Mouse (Mus musculus) hindbrain, embryonic 15.5 days (tissue): ENCODE data around the gene Atp1b2. TPM values are rescaled to one million over a fixed set of nuclear protein-coding genes. Genes with fewer than 3 reads are reported as not detected.
"Not testable (repeated sequence)": the region's sequence is repeated elsewhere in the genome, so short reads cannot be mapped to it uniquely, and the experiment has no call there.

Experiments
- ATAC-seq: fragments of 200-750 bp; cut with Nextera tagmentation; 2 replicates; pipeline ENCODE4 v1.8.0; 2017; ENCODE audit warnings: low read depth, moderate number of reproducible peaks, moderate TSS enrichment; ENCODE audit not compliant: low FRiP score
- H3K27ac ChIP-seq: fragments of 300-500 bp; sonication (generic); replicated peaks from 2 replicates; pipeline ENCODE4 v1.5.1; 2015; ENCODE audit warnings: mild to moderate bottlenecking, inconsistent platforms
- H3K27me3 ChIP-seq: fragments of 300-500 bp; sonication (generic); 2 replicates; pipeline ENCODE4 v1.6.1; 2015; ENCODE audit warnings: control low read depth, inconsistent platforms
- H3K36me3 ChIP-seq: fragments of 300-500 bp; sonication (generic); 2 replicates; pipeline ENCODE4 v1.6.1; 2015; ENCODE audit warnings: control low read depth, inconsistent platforms
- H3K4me1 ChIP-seq: fragments of 300-500 bp; sonication (generic); replicated peaks from 2 replicates; pipeline ENCODE4 v1.6.1; 2015; ENCODE audit warnings: control low read depth, inconsistent platforms
- H3K4me2 ChIP-seq: fragments of 300-500 bp; sonication (generic); 2 replicates; pipeline ENCODE4 v1.6.1; 2015; ENCODE audit warnings: moderate library complexity, mild to moderate bottlenecking, inconsistent platforms
- H3K4me3 ChIP-seq: fragments of 300-500 bp; sonication (generic); 2 replicates; pipeline ENCODE4 v1.5.1; 2015; ENCODE audit warnings: mild to moderate bottlenecking, inconsistent platforms
- H3K9ac ChIP-seq: fragments of 300-500 bp; sonication (generic); 2 replicates; pipeline ENCODE4 v1.6.1; 2015; ENCODE audit warnings: inconsistent platforms
- H3K9me3 ChIP-seq: fragments of 300-500 bp; sonication (generic); 2 replicates; pipeline ENCODE4 v1.6.1; 2016; ENCODE audit warnings: control low read depth, inconsistent platforms
- whole genome bisulfite sequencing: fragments of 180-500 bp; shearing (Covaris S2); methylation state at CpG from one replicate; pipeline ENCODE4 v1.1.7; 2015; 5-methylcytosine and 5-hydroxymethylcytosine counted together
- polyA plus RNA-seq: library from polyadenylated mRNA; unstranded; fragments of >200 nt; fragmentation: Nextera tagmentation; extraction: Ambion mirVana; gene quantifications from 2 replicates; pipeline ENCODE4 v1.2.1, GENCODE M21; 2015

Atp1b2 gene
- polyA plus RNA-seq, 1 experiment from 2014 or later: 89.4 TPM

DNA sequence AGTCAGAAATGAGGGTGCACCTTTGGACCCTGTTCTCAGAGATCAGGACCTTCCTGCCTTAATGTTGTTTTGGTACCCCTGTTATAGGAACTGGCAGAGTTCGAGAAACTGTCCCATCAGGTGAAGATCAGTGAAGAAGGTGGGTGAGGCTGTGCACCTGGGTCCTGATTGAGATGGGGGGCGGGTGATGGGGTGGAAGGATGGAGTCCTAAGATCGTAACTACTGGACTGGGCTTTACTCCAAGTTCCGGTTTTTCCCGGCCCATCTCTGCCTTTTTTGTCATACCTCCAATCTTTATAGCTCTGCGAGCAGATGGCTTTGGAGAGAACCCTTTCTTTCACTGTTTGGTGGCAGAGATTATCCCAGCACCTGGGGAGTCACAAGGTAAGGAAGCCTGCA lies 16.7 kb upstream of the Atp1b2 start:
- peak; percentile 43; the same call in 1 of the 2 replicates for ATAC-seq
- H3K9ac ChIP-seq: peak overlapping the region; percentile 52
- H3K27ac ChIP-seq: peak overlapping the region; percentile 78

DNA sequence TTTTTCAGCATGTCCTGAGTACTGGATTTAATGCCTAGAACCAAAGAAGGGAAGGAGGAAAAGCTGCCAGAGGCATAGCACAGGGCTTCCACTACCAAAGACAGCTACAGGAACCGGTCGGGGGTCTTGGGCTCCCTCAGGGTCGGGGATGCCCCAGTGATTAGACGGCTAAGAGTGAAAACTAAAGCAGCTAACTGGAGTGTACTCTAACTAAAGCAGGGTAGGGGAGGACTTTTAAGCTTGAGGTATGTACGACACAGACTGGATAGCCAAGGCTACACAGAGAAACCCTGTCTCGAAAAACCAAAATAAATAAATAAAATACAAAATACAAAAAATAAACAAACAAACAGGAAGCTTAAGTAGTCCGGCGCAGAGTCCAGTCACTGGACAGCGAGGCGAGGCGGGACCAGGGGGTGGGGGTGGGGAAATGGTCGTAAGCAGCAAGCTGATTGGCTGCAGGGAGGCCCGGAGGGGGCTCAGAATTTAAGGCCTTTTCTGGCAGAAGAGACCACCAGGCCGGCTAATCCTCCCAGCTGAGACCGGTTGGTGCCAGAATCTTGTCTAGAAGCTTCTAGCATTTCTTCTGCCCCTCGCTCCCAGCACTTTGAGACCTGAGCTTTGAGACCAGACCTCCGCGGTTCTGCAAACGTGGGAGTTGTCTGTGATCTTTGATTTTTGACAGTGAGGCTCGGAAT lies 16.0 kb upstream of the Atp1b2 start, which contains the start of gene Sat2:
Sat2 (plus strand) TSS at position 454 of the 698 bp plus-strand sequence.
- ATAC-seq: peak; percentile 85
- Histone ChIP-seq H3K27me3 (no peaks in the 10 kb centered on the region), H3K9me3 (no peaks in the 10 kb centered on the region), H3K36me3 (no peaks in the 10 kb centered on the region), H3K4me1 (peaks cover 16% of the 10 kb centered on the region), H3K4me2 (peak within 1 kb of the TSS; percentile 68), H3K27ac (peak within 1 kb of the TSS; percentile 78), H3K9ac (peak within 1 kb of the TSS; percentile 52), H3K4me3 (peak within 1 kb of the TSS; percentile 47)
- 1% methylated on average over 20 of the region's 20 CpGs for WGBS

More for the DNA sequence above, 16.7 kb upstream of the Atp1b2 start:
- H3K4me3 ChIP-seq: peak overlapping the region; percentile 47
- WGBS: 39% methylated on average over 6 of the region's 6 CpGs
- no peaks in the 10 kb centered on the region for H3K9me3 ChIP-seq
- peak overlapping the region; percentile 68 for H3K4me2 ChIP-seq
- no peaks in the 10 kb centered on the region for H3K36me3 ChIP-seq
- H3K4me1 ChIP-seq: peaks cover 16% of the 10 kb centered on the region
- H3K27me3 ChIP-seq: no peaks in the 10 kb centered on the region

DNA sequence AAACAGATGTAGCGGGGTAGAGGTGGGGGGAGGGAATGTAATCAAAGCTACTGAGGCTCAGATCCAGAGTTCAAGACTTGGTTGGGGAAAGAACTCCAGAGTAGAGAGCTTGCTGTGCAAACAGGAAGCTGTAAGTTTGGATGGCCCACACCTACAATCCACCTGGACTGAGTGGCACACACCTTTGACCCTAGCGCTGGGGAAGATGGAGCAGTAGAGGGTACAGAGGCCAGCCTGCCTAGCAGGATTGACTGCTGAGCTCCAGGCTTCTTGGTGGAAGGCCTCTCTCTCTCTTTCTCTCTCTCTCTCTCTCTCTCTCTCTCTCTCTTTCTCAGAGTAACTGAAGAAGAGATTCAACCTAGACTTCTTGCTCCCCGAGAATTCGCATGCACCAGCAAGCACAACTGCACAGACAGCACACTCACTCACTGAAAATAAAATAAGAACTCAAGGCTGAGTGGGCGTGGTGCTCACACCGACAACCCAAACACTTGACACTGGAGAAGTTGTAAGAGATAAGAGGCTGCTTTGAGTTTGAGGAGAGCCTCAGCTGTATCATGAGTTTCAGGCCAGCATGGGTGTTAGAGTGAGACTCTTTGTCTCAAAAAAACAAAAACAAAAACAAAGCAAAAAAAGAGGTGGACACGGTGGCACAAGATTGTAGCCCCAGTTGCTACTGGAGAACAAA lies 14.8 kb upstream of the Atp1b2 start:
- Histone ChIP-seq H3K9ac (no peak overlapping the region), H3K4me3 (no peak overlapping the region), H3K36me3 (no peaks in the 10 kb centered on the region), H3K27me3 (no peaks in the 10 kb centered on the region), H3K4me1 (peaks cover 16% of the 10 kb centered on the region), H3K4me2 (no peak overlapping the region), H3K9me3 (no peaks in the 10 kb centered on the region), H3K27ac (no peak overlapping the region)
- no peak for ATAC-seq
- WGBS: 87% methylated on average over 7 of the region's 7 CpGs

DNA sequence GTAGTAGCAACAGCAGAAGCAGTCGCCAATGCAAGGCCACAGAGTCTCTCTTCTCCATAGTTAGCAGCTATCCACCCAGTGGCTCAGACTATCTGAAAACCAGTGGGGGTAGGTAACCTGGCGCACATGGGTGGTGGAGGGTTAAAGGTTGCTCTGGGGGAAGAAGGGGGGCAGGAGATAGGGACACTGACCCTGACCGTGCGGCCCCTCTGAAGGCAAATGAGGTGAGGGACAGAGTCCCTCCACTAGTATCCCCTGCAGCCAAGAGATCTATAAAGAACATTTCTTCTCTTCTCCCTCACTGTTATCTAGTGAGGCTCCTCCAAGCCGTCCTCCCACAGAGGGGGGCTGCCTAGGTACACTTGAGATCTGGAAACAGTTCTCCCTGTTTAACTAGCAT lies 12.1 kb upstream of the Atp1b2 start, which contains the start of gene Shbg:
Shbg (minus strand) TSS at position 101 of the 400 bp plus-strand sequence.
- Histone ChIP-seq H3K9ac (no peak within 1 kb of the TSS), H3K27ac (no peak within 1 kb of the TSS)
- WGBS: 77% methylated on average over 5 of the region's 5 CpGs

DNA sequence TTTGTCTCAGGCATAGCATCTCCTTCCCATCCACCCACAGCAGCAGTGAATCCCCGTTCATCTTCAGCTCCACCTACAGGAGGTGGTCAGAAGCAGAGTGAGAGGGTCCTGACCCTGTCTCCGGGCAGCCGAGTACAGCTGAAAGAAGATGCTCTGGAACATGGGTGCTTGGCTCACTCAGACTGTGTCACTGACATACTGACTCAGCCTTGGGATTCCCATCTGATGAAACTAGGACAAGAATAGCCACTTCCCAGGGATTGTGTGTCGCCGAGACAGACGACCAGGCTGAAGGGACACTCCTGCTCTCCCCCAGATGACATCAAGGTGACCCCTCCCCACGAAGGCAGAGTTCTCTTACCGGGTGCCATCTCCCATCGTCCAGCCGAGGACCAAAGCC lies 11.0 kb upstream of the Atp1b2 start:
- ATAC-seq: no peak
- H3K4me3 ChIP-seq: no peak overlapping the region
- H3K36me3 ChIP-seq: no peaks in the 10 kb centered on the region
- no peak overlapping the region for H3K9ac ChIP-seq
- H3K27me3 ChIP-seq: no peaks in the 10 kb centered on the region
- no peak overlapping the region for H3K27ac ChIP-seq
- H3K9me3 ChIP-seq: no peaks in the 10 kb centered on the region
- 48% methylated on average over 10 of the region's 10 CpGs for WGBS
- H3K4me1 ChIP-seq: peaks cover 10% of the 10 kb centered on the region
- H3K4me2 ChIP-seq: no peak overlapping the region

More for the DNA sequence above, 12.1 kb upstream of the Atp1b2 start, which contains the start of gene Shbg:
- Histone ChIP-seq H3K4me1 (peaks cover 16% of the 10 kb centered on the region), H3K9me3 (no peaks in the 10 kb centered on the region), H3K36me3 (no peaks in the 10 kb centered on the region), H3K27me3 (no peaks in the 10 kb centered on the region), H3K4me2 (no peak within 1 kb of the TSS), H3K4me3 (no peak within 1 kb of the TSS)
- no peak for ATAC-seq

DNA sequence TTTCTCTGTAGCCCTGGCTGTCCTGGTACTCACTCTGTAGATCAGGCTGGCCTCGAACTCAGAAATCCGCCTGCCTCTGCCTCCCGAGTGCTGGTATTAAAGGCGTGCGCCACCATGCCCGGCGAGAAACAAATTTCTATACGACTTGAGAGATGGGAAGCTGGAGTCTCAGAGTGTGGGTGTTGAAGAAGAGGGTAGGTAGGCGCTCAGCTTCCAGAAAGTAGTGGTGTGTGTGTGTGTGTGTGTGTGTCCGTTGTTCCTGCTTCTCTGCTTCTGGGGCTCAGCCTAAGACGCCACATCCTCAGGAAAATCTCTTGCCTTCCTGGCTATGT lies 8.5 kb upstream of the Atp1b2 start:
- H3K27ac ChIP-seq, H3K9ac ChIP-seq, H3K36me3 ChIP-seq, H3K4me1 ChIP-seq, H3K4me3 ChIP-seq, H3K9me3 ChIP-seq, H3K27me3 ChIP-seq, ATAC-seq, H3K4me2 ChIP-seq: not testable (repeated sequence)
- 47% methylated on average over 11 of the region's 11 CpGs for WGBS

DNA sequence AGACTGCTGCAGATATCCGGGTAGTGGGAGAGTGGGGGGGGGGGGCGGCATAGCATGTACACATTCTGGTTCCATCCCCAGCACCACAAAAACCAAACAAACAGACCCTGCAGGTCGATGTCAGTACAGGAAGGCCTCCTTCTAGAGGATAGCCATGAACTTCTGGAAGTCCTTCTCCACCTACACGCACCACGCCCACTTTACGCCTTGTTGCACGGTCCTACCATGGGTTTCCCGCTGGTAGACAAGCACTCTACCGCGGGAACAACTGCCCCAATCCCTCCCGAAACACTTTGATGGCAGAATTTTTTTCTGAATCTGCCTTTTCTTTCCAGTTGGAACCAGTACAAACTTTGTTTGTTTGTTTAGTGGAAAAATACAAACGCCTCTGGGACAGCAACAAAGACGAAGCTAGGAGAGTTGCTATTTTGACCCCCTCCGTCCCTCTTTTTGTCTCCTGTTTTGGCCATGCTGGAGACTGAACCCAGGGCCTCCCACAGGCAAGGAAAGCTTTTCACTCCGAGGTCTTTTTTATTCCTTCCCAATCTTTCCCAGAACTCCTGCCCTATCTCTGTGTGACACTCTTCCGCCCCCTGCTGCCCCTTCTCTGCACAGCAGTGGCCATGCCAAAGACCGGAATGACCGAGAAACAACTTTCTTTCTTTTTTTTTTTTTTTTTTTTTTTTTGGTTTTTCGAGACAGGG lies 8.0 kb upstream of the Atp1b2 start:
- Histone ChIP-seq H3K4me3 (no peak overlapping the region), H3K9me3 (no peaks in the 10 kb centered on the region), H3K4me1 (0 out of 2 replicates have a peak, but pooled peaks cover 5% of the 10 kb centered on the region), H3K27me3 (no peaks in the 10 kb centered on the region), H3K27ac (no peak overlapping the region; the same call in 1 of the 2 replicates), H3K9ac (no peak overlapping the region), H3K36me3 (no peaks in the 10 kb centered on the region), H3K4me2 (peak overlapping the region; percentile 18; the same call in 1 of the 2 replicates)
- peak; percentile 61; the same call in 1 of the 2 replicates for ATAC-seq
- 10% methylated on average over 19 of the region's 19 CpGs for WGBS

DNA sequence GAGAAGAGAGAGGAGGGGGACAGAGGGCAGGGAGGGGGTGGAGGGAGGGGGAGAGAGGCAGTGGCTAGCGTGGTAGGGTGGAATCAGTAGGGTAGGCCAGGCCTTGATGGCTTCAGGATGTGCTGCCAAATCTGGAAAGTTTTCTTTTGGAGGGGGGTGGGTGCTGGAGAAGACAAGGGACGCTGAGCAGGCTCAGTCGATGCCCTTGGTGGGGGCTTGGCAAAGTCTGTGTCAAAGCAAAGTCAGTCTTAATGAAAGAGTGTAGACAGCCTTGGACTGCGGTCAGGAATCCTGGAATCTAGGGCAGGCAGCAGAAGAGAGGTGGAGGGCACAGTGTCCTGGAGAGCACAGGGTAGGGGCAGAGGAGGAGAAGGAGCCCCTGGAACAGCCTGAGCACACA lies 5.2 kb upstream of the Atp1b2 start:
- 0 out of 2 replicates have a peak, but pooled peaks cover 10% of the 10 kb centered on the region for H3K4me1 ChIP-seq
- H3K9ac ChIP-seq: no peak overlapping the region
- no peak overlapping the region for H3K4me2 ChIP-seq
- no peak overlapping the region for H3K4me3 ChIP-seq
- H3K27ac ChIP-seq: no peak overlapping the region
- WGBS: 49% methylated on average over 4 of the region's 4 CpGs
- H3K27me3 ChIP-seq: no peaks in the 10 kb centered on the region
- H3K9me3 ChIP-seq: no peaks in the 10 kb centered on the region
- no peaks in the 10 kb centered on the region for H3K36me3 ChIP-seq
- no peak for ATAC-seq

DNA sequence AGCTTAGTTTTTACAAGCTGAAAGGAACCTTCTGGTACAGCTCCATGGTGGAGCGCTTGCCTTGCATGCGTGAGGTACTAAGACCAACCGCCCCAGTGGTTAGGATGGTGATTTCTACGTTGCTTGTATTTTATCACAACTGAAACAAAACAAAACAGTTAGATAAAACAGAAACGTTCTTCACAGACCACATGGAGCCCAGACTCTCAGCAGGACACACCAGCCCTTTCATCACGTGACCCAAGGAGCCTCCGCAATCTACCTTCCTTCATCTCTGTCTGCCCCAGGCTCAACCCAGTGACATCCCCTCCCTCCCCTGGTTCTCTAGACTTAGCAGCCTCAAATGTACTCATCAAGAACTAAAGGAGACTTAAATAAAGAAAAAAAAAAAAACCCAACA lies 3.7 kb upstream of the Atp1b2 start:
- Histone ChIP-seq H3K9ac (no peak overlapping the region), H3K4me2 (no peak overlapping the region), H3K9me3 (no peaks in the 10 kb centered on the region), H3K27ac (no peak overlapping the region), H3K4me3 (no peak overlapping the region), H3K27me3 (no peaks in the 10 kb centered on the region), H3K4me1 (peaks cover 11% of the 10 kb centered on the region), H3K36me3 (no peaks in the 10 kb centered on the region)
- no peak for ATAC-seq
- 59% methylated on average over 7 of the region's 7 CpGs for WGBS

DNA sequence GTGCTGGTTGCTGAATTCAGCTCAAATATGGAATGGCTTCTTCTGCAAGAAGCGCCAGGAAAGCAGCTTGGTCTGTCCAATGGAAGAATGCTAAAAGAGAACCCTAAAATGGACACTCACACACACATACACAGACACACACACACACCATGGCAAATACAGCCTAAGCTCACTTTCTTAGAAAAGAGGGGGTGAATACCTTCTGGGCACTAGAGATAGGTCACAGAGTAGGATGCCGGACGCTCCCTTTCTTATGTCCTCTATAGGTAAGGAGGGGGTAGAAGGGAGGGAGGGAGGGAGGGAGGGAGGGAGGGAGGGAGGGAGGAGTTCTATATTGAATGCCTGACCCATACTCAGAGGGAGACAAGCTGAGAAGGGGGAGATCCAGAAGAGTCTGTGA lies 2.8 kb upstream of the Atp1b2 start:
- H3K9me3 ChIP-seq: no peaks in the 10 kb centered on the region
- H3K4me3 ChIP-seq: no peak overlapping the region
- H3K9ac ChIP-seq: no peak overlapping the region
- H3K4me2 ChIP-seq: no peak overlapping the region
- peaks cover 17% of the 10 kb centered on the region for H3K4me1 ChIP-seq
- no peaks in the 10 kb centered on the region for H3K27me3 ChIP-seq
- no peak overlapping the region for H3K27ac ChIP-seq
- no peak for ATAC-seq
- 86% methylated on average over 3 of the region's 3 CpGs for WGBS
- no peaks in the 10 kb centered on the region for H3K36me3 ChIP-seq

DNA sequence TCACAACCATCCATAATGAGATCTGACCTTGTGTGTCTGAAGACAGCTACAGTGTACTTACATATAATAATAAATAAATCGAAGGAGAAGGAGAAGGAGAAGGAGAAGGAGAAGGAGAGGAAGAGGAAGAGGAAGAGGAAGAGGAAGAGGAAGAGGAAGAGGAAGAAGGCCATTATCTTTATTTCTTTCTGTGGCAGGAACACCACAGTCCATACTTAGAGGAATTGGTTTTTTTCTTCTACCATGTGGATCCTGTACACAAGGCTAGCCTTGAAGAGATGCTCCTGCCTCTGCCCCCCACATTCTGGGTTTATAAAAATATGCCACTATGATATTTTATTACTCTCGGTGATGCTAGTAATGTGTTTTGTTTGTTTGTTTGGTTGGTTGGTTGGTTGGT lies 1.1 kb upstream of the Atp1b2 start:
- Histone ChIP-seq H3K4me1 (peaks cover 32% of the 10 kb centered on the region), H3K27ac (no peak overlapping the region), H3K4me2 (no peak overlapping the region), H3K36me3 (peaks cover 5% of the 10 kb centered on the region), H3K4me3 (no peak overlapping the region), H3K27me3 (no peaks in the 10 kb centered on the region), H3K9me3 (no peaks in the 10 kb centered on the region), H3K9ac (no peak overlapping the region)
- 86% methylated on average over 2 of the region's 2 CpGs for WGBS
- no peak for ATAC-seq

DNA sequence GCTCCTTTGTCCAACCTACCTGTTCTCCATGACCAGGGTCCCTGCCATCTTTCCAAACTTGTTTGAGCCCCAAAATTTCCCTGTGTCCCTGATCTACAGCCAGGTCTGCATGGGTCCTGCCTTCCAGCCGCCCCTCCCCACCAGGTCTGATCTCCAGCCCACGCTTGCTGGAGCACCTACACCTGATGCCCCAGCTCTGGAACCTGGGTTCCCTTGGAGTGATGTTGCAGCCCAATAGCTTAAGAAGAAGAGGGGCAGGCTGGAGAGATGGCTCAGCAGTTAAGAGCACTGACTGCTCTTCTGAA lies 701 bp upstream of the Atp1b2 start:
- H3K27me3 ChIP-seq: no peaks in the 10 kb centered on the region
- no peak for ATAC-seq
- peaks cover 9% of the 10 kb centered on the region for H3K36me3 ChIP-seq
- H3K9ac ChIP-seq: no peak overlapping the region
- peak overlapping the region; percentile 83 for H3K4me2 ChIP-seq
- H3K27ac ChIP-seq: peak overlapping the region; percentile 42
- WGBS: 47% methylated on average over 2 of the region's 2 CpGs
- peaks cover 35% of the 10 kb centered on the region for H3K4me1 ChIP-seq
- no peaks in the 10 kb centered on the region for H3K9me3 ChIP-seq
- H3K4me3 ChIP-seq: peak overlapping the region; percentile 65
